12 mouse cellular contexts compared by ENCODE assay signal in the genomic region with DNA sequence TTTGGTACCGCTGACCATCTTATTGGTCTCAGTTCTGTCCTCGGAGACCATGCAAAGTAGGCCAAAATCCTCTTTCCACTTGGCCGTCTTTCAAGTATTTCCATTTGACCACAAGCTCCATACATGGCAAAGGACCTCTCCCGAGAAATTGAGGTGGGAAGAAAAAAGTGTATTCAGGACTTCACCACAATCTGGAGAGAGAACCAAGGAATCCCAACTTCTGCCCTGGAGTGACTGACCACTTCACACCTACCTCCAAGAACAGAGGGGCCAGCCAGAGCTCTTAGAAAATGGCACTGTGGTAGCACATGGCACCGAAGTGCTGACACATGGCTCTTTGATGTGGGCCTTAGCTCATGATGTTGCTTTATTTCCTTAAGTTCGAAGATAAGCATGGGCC.
"Had no signal": no experiment of that assay in that cellular context is flagged by ENCODE, and none has a peak within 500 bp of the region (broad histone marks: within the 10 kb centered on the region; RNA-seq: fewer than 3 reads in every experiment).

No protein-coding gene starts in this region.

- H3K36me3 ChIP-seq: limb, embryonic 12.5 days; midbrain, embryonic 12.5 days; neural tube, embryonic 13.5 days had no signal

- DNase-seq: kidney, adult 11 months; kidney, adult 9 months; kidney, postnatal 36 days; layer of hippocampus, adult 9-11 months; layer of hippocampus, postnatal 36 days; right cerebral cortex, postnatal 25 days; thymus, postnatal 14 days had no signal

- H3K4me3 ChIP-seq: limb, embryonic 12.5 days; midbrain, embryonic 12.5 days; neural tube, embryonic 13.5 days had no signal

- H3K9ac ChIP-seq: limb, embryonic 12.5 days; midbrain, embryonic 12.5 days; neural tube, embryonic 13.5 days had no signal

- H3K27me3 ChIP-seq: limb, embryonic 12.5 days; midbrain, embryonic 12.5 days; neural tube, embryonic 13.5 days had no signal

- H3K27ac ChIP-seq: kidney, postnatal 0 days; limb, embryonic 12.5 days; midbrain, embryonic 12.5 days; neural tube, embryonic 13.5 days; stomach, postnatal 0 days had no signal

- H3K4me1 ChIP-seq: limb, embryonic 12.5 days; midbrain, embryonic 12.5 days; neural tube, embryonic 13.5 days had no signal
